Mouse (Mus musculus): ENCODE data around the gene Tlr12. TPM values are rescaled to one million over a fixed set of nuclear protein-coding genes. Genes with fewer than 3 reads are reported as not detected.
A peak's percentile ranks its signal among the peaks of the same experiment; 100 is the strongest.
"Not testable (repeated sequence)": the region's sequence is repeated elsewhere in the genome, so short reads cannot be mapped to it uniquely, and the experiment has no call there.

The Tlr12 gene
- 1 to 10 TPM; 1.5 to 1.7 TPM for total RNA-seq (2021)
- long read RNA-seq, experiment 1, partial matches to known transcripts = 0 of 2 reads
- long read RNA-seq, experiment 1, other reads (novel, unspliced or antisense) = 0 of 2 reads
- long read RNA-seq, experiment 2, partial matches to known transcripts = 0 of 1 reads
- long read RNA-seq, experiment 2, other reads (novel, unspliced or antisense) = 0 of 1 reads

GRCm38 (mm10) chr4:128618246-128618911 is at the start of gene Tlr12:
Gene Tlr12 (minus strand): TSS chr4:128618619.
- DNase-seq (ENCODE audit: low spot score in 2 of 2) = no peak

GRCm38 (mm10) chr4:128667195-128667594 is 48.8 kb upstream of the Tlr12 start:
- DNase-seq (ENCODE audit: low spot score in 2 of 2) = not testable (repeated sequence)

DNA sequence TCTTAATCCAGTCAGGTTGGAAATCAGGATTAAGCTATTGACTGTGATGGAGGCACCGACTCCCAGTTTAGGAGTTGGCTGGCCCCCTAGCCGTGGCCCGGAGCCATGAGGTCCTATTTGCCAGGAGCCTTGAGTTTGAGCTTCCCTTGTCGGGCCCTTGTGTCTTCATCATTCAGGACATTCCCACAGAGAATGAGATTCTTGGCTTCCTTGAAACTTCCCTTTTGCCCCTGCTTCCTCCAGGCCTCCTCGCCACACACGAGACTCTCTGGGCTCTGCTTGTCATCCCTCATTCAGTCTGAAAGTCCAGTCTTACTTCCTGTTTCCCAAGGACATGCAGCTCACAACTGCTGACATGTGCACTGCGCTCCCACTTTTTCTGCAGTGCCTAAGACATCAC is 47.9 kb upstream of the Tlr12 start:
- DNase-seq (ENCODE audit: low spot score in 2 of 2) = not testable (repeated sequence)

DNA sequence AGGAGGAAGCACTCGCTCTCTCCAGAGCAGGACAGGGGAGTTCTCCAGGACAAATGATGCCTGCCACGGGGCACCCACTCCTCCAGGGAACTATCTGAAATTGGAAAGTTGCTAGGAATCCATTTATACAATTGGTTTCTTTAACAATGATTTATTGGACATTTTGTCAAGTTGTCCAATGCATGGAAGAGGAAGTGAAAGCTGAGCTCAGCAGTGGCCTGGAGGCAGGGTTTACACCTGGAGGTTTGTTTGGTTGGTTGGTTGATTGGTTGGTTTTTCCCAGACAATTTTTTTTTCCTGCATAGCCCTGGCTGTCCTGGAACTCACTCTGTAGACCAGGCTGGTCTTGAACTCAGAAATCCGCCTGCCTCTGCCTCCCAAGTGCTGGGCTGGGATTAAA is 45.6 kb upstream of the Tlr12 start:
- no peak for DNase-seq (ENCODE audit: low spot score in 2 of 2)

DNA sequence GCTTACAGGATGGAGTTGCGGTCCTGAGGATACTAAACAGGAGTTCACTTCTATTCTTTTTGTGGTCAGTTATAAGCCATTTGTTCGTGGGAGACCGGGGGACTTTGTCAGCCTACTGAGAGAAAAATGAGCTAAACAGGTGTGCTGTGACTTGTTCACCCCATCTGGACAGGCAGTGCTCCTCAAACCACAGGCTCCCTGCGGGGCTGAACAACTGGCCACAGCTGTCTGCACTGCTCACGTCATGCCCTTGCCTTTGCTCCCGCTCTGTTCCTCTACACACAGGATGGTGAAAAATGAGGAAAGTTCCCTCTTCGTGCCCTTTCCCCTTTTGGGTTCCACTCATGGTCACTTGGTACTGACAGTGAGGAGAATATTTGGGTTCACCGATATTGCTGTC is 42.6 kb upstream of the Tlr12 start:
- no peak for DNase-seq (ENCODE audit: low spot score in 2 of 2)

- peak in 1 of 2 experiments; percentile 22 for DNase-seq (ENCODE audit: low spot score in 2 of 2)
Measured at GRCm38 (mm10) chr4:128660196-128660595, 41.8 kb upstream of the Tlr12 start.

DNA sequence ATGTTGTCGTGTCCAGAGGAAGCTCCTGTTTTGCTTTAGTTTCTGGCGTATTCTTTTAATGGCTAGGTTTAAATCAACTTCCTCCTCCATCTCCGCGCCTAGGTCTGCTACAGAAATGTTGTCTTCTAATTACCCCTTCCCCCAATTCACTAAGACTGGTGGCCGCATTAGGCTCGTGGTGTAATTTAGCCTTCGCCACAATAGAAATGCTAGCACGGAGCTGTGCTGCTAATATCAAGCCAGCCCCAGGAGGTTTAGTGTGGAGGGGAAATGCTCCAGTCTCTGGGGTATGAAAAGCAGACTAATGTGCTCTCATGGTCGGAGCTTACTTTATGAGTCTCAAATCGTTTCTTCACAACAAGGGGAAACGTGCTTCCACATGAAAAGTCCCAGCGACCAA is 37.0 kb upstream of the Tlr12 start:
- DNase-seq (ENCODE audit: low spot score in 2 of 2) = no peak

GRCm38 (mm10) chr4:128654505-128655381 is 36.3 kb upstream of the Tlr12 start, which contains the start of gene Phc2:
Gene Phc2 (plus strand): TSS chr4:128654702.
- DNase-seq (ENCODE audit: low spot score in 2 of 2) = peak; percentile 94 to 97

- no peak for DNase-seq (ENCODE audit: low spot score in 2 of 2)
Measured at GRCm38 (mm10) chr4:128652584-128653298, 34.3 kb upstream of the Tlr12 start.

- DNase-seq (ENCODE audit: low spot score in 2 of 2) = no peak
Measured at GRCm38 (mm10) chr4:128651530-128651929, 33.1 kb upstream of the Tlr12 start.

DNA sequence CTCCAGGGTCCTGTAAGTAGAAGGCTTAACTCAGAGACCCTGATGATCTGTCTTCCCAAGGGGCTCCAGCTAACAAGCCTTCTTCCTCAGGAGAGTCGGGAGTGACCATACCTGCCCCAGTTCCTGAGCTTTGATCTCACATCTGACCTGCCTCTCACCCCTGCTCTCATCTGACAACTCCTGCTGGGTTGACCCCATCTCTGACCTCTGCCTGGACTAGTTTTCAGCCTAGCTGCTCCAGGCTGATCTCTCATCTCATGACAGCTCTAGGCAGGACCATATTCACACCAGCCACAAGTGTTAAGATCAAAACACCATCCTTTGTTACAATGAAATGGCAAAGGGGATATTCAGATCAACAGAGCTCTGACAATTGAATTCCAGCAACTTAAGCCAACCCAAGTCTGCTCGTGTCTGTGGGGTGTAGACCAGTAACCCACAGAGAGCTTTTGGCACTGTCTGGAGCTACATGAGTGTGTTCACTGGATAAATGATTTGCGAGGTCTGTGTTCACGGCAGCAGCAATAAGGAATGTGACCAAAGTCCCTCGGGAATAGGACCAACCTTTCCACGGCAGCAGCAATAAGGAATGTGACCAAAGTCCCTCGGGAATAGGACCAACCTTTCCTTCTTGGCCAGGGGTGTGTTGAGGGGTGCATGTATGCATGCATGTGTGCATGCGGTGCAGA is 30.3 kb upstream of the Tlr12 start:
- no peak for DNase-seq (ENCODE audit: low spot score in 2 of 2)

GRCm38 (mm10) chr4:128646762-128647161 is 28.3 kb upstream of the Tlr12 start:
- no peak for DNase-seq (ENCODE audit: low spot score in 2 of 2)

DNA sequence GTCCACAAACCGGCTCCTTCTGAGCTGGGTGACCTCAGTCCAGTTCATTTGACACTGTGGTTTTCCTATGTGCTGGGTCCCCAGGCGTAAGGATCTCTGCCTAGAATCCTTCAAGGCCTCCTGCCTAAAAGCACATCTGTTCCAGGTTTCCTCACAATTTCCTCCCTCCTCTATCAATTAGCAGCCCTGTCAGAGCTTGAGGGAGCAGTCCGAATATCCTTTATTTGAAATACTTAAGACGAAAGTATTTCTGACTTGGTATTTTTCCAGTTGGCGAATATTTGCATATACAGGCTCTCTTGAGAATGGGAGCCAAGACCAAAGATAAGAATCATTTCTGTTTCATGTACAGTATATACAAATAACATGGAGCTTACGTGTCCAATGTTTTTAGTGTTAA is 27.5 kb upstream of the Tlr12 start:
- no peak for DNase-seq (ENCODE audit: low spot score in 2 of 2)

- DNase-seq (ENCODE audit: low spot score in 2 of 2) = no peak
Measured at GRCm38 (mm10) chr4:128641766-128642717, 23.6 kb upstream of the Tlr12 start.

GRCm38 (mm10) chr4:128638265-128638923 is 20.0 kb upstream of the Tlr12 start:
- DNase-seq (ENCODE audit: low spot score in 2 of 2) = peak in 1 of 2 experiments; percentile 14

DNA sequence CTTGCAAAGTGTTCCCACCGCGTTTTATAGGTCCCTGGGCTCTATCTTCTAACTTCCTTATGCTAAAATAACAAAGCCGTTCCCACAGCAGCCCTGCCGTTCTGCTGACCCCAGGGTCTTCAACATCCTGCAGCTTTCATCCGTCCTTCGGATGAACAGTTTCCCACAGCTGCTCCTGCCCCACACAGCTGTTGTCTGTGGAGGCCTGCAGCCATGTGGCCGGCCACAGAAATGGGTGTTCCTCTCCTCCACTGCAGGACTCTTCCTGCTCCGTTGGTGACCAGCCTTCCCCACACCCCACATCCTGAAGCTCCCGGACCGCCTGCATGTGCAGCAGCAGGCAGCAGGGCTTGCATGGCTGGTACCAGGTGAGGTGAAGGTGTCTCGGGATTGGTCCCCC is 18.8 kb upstream of the Tlr12 start:
- no peak for DNase-seq (ENCODE audit: low spot score in 2 of 2)

DNA sequence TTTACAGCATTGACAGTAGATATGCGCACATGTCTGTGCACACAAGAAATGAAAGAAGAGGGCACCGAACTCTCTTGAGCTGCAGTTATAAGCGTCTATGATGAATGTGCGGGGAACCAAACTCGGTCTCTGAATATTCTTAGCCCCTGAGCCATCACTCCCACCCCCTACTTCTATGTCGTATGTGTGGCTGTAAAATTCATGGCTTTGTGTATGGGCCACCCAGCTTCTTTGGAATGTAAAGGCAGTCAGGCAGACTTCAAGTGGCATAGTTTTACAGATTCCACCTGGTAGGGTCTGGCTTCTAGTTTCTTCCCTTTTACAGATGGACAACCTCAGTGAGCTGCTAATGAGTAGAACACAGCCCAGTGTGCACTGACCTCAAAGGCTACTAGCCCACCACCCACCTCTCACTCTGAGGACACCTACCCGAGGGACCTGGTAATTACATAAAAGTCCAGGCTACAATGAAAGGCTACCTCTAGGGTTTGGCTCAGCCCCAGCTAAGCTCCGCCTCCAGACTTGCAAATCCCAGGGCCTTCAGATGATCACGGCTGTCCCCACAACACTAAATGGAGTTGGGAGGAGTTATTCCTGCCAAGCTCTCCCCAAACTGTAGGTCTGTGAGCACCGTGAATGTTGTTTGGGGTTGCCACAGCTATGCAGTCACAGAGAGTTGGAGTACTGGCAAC is 17.6 kb upstream of the Tlr12 start:
- no peak for DNase-seq (ENCODE audit: low spot score in 2 of 2)

DNA sequence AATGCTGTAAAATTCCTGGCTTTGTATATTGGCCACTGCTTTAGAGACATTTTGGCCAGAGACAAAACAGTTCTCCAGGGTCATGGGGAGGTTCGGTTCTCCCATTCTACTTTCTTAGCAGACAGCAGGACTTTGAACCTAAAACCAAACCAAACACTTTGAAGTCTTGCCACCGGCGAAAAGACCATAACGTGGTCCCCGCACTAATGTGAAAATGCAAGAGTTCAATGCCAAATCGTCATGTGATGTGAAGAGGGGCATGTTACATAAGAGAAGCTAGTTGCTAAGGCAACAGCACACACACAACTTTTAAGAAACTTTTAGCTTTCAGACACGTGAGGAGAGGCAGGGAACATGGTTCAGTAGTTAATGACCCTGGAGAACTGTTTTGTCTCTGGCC is 17.0 kb upstream of the Tlr12 start:
- no peak for DNase-seq (ENCODE audit: low spot score in 2 of 2)
